Mouse (Mus musculus): ENCODE measurements around the gene Sh3pxd2a. TPM values are rescaled to one million over a fixed set of nuclear protein-coding genes. Genes with fewer than 3 reads are reported as not detected.

Gene Sh3pxd2a
- total RNA-seq, 2 experiments from 2014 or later, result 36.0 to 38.7 TPM

DNA sequence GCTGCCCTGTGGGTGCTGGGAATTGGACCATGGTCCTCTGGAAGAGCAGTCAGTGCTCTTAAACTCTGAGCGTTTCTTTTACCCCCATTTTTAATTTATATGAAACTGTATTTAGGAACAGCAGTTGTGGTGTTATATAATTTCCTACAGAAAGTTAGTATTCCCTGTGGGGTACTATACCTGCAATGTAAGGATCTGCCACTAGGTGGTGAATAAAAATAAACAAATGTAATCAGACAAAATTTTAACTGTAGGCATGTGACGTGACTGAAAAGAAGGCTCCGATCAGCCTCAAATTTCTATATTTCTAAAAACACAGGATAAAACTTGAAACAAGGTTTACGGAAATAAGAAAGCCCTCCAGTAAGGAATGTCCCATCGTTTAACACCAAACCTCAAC, 81.9 kb downstream of the Sh3pxd2a start:
- no peak for DNase-seq (ENCODE audit: low spot score in 2 of 2)

DNA sequence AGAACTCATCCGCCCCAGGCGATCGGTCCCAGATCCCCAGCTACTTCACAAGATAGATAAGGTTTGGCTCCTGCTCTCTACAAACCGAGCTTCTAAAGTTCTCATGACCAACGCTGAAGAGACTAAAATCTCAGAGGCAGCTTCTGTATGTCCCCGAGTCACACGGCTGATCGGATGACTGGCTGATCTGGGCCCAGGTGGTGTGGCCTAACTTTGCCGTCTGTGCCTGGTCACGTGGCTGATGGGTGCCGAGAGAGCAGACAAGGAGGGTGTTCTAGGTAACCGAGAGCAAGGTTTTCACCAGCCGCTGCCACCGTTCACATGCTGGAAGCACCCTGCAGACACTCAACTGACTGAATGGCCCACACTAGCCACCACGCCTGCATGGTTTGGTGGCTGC, 83.2 kb downstream of the Sh3pxd2a start:
- no peak for DNase-seq (ENCODE audit: low spot score in 2 of 2)

DNA sequence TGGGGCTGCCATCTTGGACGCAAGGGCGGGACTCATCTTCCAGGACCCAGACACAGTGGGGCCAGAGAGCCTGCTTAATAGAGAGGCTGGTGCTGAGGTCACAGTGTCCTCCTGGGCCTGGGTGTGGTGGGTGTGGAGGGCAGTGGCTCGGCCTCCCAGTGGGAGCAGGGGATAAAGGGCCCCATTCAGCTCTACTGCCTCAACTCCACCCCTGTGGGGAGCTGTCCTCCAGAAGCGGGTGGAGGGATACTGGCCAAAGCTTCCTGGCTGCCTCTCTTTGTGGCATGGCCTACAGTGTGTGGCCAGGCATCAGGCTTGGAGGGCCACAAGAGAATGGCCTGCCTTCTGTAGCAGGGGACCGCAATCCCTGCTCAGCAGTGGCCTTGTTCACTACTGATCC, 85.1 kb downstream of the Sh3pxd2a start:
- no peak for DNase-seq (ENCODE audit: low spot score in 2 of 2)

DNA sequence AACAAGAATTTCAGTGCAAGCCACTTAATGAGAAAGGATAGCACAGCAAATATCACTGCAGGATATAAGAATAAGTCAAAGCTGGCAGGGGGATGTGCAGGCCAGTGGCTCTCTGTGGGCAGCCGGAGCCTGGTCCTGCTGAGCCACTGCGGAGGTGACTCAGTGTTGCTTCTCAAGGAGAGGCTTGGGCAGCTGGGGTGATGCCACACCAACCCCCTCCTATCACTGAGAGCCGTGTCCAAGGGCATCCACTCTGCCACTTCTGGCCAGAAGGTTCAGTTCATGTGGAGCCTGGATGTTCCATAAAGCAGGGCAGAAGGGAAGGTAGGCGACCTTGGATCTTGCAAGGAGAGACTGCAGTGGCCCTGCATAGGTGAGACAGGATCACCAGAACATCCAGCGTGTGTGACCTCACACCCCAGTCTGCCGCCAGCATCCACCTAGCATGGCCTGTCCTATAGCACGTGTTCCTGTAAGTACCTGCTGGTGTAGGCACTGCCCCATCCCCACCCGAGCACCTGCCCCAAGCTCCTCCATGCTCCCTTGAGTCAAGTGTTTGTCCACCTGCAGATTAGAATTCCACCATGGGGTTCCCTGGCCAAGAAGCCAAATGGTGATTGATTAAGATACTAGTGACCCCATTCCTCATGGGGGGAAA, 89.2 kb downstream of the Sh3pxd2a start:
- DNase-seq (ENCODE audit: low spot score in 2 of 2), result no peak

DNA sequence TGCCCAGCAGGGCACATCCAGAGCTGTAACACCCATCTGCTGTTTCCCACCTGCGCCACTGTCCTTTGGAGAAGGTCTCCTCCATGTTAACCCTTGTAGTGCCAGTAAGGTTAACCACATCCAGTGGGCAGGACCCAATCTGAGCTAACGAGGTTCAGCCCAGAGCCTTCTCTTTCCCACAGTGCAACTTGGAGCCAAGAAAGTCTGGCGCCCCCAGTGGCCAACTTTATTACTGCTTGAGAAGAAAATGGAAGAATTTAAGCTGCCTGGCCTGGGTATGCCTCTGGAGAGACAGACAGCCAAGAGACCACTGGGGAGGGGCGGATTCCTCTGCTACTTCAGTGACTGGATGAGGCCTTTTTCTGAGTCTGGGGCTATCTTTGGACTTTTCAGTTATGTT, 89.8 kb downstream of the Sh3pxd2a start:
- peak; percentile 47 to 58 for DNase-seq (ENCODE audit: low spot score in 2 of 2)

DNA sequence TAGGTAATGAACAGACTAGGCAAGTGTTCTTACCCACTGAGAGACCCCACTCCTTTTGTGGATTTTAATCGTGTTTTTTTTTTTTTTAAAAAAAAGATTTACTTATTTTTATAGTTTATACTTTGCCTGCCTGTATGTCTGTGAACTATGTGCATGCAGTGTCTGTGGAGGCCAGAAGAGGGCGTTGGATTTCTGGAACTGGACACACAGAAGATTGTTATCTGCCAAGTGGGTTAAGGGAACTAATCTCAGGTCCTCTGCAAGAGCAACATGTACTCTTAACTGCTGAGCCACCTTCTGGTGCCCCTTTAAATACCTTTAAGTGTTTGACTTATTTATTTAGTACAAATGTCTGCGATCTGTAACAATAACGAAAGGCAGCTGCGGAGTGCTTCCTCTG, 92.2 kb downstream of the Sh3pxd2a start:
- DNase-seq (ENCODE audit: low spot score in 2 of 2), result no peak

DNA sequence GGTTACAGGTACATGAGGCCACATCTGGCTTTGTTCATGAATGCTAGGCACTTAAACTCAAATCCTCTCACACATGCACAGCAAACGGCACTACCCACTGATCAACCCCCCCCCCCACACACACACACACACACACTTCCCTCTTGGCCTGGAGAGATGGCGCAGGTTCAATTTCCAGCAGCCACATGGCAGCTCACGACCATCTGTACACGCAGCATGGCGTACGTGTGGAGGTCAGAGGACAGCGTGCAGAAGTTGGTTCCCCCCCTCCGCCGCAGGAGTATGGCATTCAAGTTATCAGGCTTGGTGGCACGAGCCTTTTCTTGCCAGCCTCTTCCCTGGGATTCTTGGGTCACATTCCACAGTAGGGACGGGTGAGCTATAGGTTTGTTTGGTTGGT, 92.7 kb downstream of the Sh3pxd2a start:
- no peak for DNase-seq (ENCODE audit: low spot score in 2 of 2)

DNA sequence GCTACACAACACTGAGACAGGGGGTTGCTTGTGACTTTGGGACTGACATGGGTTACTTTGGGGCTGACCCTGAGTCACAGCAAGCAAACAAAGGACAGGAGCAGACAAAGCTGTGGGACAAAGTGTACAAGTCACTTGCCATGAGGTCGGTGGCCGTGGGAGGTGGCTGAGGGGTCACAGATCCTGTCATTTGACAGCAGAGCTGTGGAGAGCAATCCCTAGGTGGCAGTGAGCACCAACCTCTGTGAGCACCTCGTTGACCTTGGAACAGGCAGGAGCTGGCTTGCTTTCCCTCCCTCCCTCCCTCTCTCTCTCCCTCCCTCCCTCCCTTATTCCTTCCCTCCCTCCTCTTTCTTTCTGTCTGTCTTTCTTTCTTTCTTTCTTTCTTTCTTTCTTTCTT, 95.2 kb downstream of the Sh3pxd2a start:
- no peak for DNase-seq (ENCODE audit: low spot score in 2 of 2)

DNA sequence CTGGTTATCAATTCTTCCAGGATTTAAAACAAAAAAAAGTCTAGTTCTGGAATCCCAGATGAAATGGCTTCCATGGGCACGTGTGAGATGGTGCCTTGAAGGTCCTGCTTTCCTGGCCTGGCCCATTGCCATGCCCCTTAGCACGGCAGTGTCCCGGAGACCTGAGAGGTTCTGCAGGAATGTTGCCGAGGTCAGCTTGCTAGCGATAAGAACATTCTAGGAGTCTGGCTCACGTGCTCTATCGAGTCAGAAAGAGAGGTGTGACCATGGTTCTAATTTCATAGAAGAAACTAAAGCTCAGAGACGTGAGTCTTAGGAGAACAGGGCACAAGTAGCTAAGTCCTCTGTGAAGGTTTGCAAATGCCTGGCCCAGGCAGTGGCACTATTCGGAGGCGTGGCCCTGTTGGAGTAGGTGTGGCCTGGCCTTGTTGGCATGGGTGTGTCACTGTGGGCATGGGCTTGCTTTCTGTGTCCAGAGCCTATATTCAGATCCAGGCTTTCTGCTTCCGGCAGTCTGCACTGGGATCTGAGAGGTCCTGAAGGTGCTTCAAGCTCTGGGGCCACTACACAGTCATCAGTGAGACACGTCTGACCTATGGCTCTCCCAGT, 96.8 kb downstream of the Sh3pxd2a start:
- DNase-seq (ENCODE audit: low spot score in 2 of 2), result no peak

DNA sequence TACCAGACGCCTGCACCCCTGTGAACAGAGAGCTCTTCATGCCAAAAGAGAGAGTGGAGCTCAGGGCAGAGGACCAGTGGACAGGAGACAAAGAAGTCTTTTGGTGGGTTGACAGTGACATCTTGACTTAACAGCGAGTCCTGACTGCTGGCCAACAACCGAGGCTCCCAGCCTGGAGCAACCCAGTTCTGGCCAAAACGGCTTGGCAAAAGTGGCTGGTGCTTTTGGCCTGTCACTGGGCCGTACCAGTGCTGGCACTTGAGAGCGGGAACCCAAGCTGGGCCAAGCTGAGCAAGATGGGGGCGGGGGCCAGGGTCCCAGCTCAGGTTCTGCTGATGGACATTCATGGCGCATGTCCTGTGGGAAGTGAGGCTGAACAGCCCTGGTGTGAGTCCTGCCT, 97.6 kb downstream of the Sh3pxd2a start:
- DNase-seq (ENCODE audit: low spot score in 2 of 2), result peak in 1 of 2 experiments; percentile 55

DNA sequence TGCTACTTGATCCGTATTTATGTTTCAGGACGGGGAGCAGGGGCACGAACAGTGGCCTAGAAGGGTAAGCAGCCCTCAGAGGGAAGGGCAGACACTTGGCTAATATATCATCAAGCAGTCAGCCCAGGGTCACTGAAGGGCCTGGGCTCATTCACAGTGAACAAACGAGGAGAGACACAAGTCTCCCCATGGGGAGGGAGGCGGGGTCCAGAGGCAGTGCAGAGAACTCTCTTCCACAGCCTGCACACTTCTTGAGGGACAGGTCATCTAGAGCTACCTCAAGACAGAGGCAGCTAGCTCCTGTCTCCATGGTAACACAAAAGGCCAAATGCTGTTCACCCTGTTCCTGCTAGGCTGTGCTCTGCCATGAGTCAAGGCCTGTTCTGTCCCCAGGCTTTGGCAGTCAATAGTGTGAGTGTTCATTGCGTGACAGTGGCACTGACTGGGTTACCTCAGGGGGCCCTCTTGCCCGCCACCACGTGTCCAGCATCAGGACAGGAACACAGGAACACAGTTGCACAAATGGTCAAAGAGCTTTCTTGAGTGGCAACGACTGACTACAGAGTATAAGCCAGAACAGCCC, 101.0 kb downstream of the Sh3pxd2a start:
- no peak for DNase-seq (ENCODE audit: low spot score in 2 of 2)

DNA sequence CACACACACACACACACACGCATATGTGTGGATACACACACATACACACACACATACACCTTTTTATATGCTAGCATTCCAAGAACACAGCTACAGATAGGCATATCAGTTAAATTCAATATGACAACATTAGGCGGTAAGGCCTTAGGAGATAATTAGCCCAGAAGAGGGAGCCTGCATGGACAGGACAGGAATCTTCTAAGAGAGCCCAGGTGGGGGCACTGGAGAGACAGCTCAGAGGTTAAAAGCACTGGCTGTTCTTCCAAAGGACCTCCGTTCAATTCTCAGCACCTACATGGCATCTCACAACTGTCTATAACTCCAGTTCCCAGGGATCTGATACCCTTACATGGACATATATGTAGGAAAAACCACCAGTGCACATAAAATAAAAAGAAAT, 103.3 kb downstream of the Sh3pxd2a start:
- no peak for DNase-seq (ENCODE audit: low spot score in 2 of 2)

DNA sequence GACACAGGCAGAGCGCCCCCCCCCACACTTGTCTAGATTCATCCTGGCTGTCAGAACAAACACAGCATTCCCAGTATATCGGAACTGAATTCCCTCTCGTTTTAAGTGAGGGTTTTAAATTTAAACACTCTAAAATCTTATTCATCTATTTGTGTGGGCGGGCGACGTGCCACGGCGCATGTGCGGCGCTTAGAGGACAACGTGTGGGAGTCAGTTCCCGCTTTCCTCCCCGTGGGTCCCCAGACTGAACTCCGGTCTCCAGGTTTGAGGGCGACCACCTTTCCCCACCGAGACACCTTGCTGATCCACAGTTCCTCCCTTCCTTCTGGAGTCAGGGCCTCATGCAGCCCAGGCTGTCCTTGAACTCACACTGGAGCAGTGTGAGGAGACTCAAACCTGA, 104.2 kb downstream of the Sh3pxd2a start:
- DNase-seq (ENCODE audit: low spot score in 2 of 2), result no peak

DNA sequence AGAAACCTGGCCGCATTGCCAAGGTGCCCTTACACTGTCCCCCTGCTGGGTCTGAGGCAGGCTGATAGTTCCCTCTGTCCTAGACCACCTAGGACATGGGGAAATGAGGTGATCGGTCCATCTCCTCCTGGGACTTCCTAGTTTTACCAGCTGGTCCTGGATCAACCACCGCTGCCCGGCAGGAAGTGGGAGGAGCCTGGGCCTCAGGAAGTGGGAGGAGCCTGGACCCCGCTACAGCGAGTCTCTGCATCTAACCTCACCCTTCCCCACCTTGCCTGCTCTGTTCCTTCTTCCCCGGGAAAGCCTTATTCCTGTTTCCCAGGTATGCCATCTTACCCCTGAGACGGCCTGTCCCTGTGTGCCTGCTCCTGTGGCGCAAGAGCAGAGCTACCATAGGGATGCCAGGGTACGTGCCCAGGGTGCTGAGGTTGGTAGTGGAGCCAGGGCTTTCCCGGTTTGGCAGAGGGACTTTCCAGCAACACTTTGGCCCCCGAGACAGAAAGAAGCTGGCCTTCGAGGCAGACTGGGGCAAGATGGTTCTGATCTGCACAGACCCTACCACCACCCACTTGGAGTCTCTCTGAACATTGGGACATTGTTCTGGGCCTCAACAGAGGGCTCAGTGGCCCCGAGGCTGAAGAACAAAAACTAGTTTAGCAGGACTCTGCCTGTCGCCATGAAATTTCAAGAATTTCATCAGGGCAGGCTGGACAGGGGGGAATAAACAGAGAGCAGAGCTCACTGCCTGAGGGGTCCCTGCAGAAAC, 104.9 kb downstream of the Sh3pxd2a start:
- no peak for DNase-seq (ENCODE audit: low spot score in 2 of 2)

DNA sequence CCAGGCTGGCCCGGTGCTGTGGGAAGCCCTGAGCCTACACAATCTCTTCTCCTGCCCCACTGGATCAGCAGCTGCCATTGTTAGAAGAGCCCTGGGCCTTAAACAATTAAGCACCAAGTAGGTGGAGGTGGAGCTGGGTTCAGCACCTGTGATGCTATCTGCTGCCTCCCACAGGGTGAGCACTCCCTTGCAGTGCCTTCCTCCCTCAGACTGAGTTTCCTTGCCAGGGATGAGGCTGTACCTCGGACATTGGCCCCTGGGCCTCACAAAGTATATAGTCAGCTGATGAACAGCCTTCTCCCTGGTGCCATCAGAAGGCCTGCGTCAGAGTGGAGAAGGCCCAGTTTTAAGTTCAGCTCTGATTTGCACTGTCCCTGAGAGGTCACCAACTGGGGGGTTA, 106.9 kb downstream of the Sh3pxd2a start:
- no peak for DNase-seq (ENCODE audit: low spot score in 2 of 2)

DNA sequence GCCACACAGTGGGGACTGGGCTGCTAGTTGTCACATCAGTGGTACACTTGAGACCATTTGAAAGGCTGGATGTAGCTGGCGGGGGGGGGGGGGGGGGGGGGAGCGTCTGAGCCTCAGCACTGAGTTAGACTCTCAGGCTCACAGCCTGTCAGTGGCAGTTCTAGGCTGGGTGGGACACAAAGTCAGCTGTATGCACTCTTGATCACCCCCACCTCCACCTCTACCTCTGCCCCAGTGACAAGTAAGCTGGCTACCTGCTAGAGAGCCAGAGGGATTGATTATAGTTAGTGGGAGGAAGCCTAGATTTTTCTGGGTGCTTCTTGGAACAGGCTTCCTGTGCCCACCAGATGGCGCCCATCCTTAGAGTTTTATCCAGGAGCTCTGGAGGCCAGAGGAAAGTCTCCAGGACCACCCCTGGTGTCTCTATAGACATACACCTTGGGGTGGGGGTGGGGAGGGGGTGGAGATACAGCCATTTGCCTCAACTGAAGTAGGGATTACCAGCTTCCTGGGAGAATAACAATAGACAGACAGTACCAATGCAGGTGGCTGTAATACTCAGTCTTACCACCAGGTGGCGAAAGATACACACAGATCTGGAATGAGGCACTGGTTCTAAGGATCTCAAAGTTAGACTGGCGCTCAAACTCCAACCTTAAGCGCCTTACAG, 107.9 kb downstream of the Sh3pxd2a start:
- peak; percentile 85 to 89 for DNase-seq (ENCODE audit: low spot score in 2 of 2)

DNA sequence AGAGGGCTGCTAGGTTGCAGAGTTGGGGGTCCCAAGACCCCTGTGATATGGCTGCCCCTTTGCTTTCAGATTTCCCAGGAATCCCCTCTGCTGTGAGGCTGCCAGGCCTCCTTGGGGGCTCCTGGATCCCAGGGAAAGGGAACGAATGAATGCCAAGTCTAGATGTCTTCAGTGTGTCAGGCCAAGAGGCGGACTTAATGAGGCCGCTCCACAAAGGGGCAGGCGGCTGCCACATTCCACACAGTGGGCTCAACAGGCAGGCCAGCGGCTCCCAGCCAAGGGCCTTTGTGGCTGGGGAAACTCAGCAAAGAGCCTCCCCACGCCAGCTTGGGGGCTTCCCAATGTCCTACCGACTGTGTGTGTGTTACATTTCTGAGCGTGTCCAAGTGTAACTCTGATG, 109.7 kb downstream of the Sh3pxd2a start:
- peak in 1 of 2 experiments; percentile 41 for DNase-seq (ENCODE audit: low spot score in 2 of 2)

DNA sequence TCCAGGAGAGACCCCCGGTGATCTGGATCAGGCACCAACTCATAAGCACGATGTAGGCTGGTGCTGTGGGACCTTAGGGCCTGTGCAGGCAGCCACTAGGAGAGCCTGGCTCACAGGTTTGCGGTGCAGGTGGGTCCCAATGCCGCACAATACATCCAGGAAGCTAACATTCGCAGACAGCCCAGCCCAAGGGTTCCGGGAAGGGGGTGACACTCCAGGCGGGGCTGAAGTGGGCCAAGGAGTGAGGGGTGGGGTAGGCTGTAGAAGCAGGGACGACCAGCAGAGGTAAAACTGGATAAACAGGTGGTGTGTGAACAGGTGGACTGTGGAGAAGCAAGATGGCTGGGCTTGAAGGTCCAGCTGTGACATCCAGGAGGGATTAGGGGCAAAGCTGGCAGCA, 115.2 kb downstream of the Sh3pxd2a start:
- no peak for DNase-seq (ENCODE audit: low spot score in 2 of 2)

DNA sequence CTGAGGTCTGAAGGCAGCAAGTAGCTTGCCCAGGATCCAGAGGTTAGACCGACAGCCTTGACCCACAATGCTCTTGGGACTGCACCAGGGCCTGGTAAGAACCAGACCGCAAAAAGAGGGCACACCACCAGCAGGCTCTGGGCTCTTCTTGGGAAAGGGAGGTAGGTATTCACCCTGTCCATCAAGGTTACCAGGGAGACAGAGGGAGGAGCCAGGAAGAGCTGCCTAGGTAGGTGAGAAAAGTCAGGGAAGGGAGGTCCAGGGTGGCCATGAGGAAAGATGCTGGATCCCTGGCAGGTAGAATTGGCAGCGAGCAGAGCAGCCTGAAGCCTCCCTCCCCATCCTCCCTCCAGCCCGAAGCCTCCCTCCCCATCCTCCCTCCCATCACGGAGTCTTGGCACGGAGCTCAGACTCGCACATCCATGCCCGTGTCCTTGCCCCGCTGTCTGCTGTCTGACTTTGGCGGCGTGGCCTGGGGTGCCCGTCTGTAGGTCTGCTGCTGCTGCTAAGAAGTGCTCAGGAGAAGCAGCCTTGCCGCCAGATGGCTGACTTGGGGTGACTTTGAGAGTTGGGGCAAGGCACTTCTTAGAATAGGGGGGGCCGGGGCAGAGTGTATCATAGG, 115.7 kb downstream of the Sh3pxd2a start:
- DNase-seq (ENCODE audit: low spot score in 2 of 2), result no peak

DNA sequence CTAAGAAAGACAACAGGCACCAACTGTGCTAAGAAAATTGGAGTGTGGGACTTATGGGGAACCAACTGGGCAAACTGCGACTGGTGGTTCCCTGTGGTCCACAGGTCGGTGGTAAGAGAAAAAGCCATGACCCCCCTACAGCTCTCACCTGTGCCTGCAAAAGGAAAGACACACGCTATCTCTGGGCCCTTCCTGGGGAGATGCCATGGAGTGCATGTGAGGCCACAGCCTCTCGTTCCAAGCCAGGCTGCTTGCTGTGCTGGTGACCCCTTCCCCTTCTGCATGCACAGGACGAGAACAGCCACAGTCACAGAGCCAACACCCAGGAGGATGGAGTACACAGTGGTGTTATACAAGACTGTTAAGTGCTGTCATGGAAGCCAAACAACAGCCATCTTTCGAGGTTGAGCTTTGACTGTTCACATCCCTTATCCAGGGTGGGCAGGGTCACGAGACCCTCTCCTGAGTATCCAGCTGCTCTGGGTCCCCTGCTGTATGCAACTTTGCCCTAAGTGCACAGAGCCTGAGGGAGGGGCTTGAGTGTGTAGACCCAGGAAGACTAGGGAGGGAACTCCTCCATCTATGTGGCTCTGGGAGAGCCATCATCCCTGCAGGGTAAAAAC, 117.1 kb downstream of the Sh3pxd2a start:
- no peak for DNase-seq (ENCODE audit: low spot score in 2 of 2)

DNA sequence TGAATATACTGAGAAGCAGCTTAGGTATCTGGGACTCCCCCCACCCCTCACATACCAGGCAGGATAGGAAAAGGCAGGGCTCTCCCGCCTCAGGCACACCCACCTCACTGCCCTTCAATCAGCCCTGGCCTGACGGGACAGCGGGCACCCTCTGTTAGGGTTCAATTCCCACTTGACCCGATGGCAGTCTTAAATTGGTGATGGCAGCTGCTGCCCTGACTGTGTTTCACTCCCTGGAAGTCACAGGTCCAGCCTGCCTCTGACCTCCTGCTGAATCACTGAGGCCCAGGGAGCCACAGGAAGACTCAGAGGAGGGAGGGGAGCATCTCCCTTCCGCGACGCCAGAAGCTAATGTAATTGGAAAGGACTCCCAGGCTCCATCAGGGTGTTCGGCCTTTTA, 117.6 kb downstream of the Sh3pxd2a start:
- no peak for DNase-seq (ENCODE audit: low spot score in 2 of 2)

Measured in layer of hippocampus, postnatal 14 days (tissue).